Mouse (Mus musculus) cerebellum, adult 8-10 months (tissue): Measurements from ENCODE around the gene Hscb.
"Not testable (repeated sequence)": the region's sequence is repeated elsewhere in the genome, so short reads cannot be mapped to it uniquely, and the experiment has no call there.

Experiments used
- DNase-seq: peaks from one replicate; pipeline ENCODE4 v3.0.0; 2022

Hscb gene

GRCm38 (mm10) chr5:110839678-110840365 lies at the start of gene Hscb, which contains the start of gene Chek2:
Hscb (minus strand) TSS chr5:110839777.
Chek2 (plus strand) TSS chr5:110839979.
- peak; percentile 99 for DNase-seq

GRCm38 (mm10) chr5:110888596-110888995 lies 49.0 kb upstream of the Hscb start:
- no peak for DNase-seq

GRCm38 (mm10) chr5:110879584-110880374 lies 40.2 kb upstream of the Hscb start, which contains the start of gene Ttc28:
Ttc28 (plus strand) TSS chr5:110879803.
- peak; percentile 85 for DNase-seq

- DNase-seq = no peak
Observed at GRCm38 (mm10) chr5:110879042-110879441, 39.5 kb upstream of the Hscb start.

- DNase-seq = not testable (repeated sequence)
Observed at GRCm38 (mm10) chr5:110878526-110878925, 38.9 kb upstream of the Hscb start.

- no peak for DNase-seq
Observed at GRCm38 (mm10) chr5:110877666-110878505, 38.3 kb upstream of the Hscb start.

GRCm38 (mm10) chr5:110875286-110875685 lies 35.7 kb upstream of the Hscb start:
- no peak for DNase-seq

GRCm38 (mm10) chr5:110874711-110875110 lies 35.1 kb upstream of the Hscb start:
- DNase-seq = no peak

- no peak for DNase-seq
Observed at GRCm38 (mm10) chr5:110873160-110873559, 33.6 kb upstream of the Hscb start.

- DNase-seq = no peak
Observed at GRCm38 (mm10) chr5:110869242-110869669, 29.7 kb upstream of the Hscb start.

- DNase-seq = no peak
Observed at GRCm38 (mm10) chr5:110868460-110868859, 28.9 kb upstream of the Hscb start.

- DNase-seq = no peak
Observed at GRCm38 (mm10) chr5:110860445-110860844, 20.9 kb upstream of the Hscb start.

GRCm38 (mm10) chr5:110859013-110859650 lies 19.6 kb upstream of the Hscb start:
- DNase-seq = no peak

- DNase-seq = no peak
Observed at GRCm38 (mm10) chr5:110857091-110857490, 17.5 kb upstream of the Hscb start.

- DNase-seq = no peak
Observed at GRCm38 (mm10) chr5:110852990-110853389, 13.4 kb upstream of the Hscb start.

GRCm38 (mm10) chr5:110841046-110841862 lies 1.7 kb upstream of the Hscb start:
- DNase-seq = peak; percentile 8

- DNase-seq = peak; percentile 41
Observed at GRCm38 (mm10) chr5:110840465-110840864, 888 bp upstream of the Hscb start.

GRCm38 (mm10) chr5:110839038-110839677 lies 419 bp downstream of the Hscb start:
- DNase-seq = no peak

- not testable (repeated sequence) for DNase-seq
Observed at GRCm38 (mm10) chr5:110838016-110838415, 1.6 kb downstream of the Hscb start.

GRCm38 (mm10) chr5:110835959-110836358 lies 3.6 kb downstream of the Hscb start:
- no peak for DNase-seq
